Mouse (Mus musculus): ENCODE data around the gene B430305J03Rik. TPM values are rescaled to one million over a fixed set of nuclear protein-coding genes. Genes with fewer than 3 reads are reported as not detected.

B430305J03Rik gene
- polyA plus RNA-seq (2012; rRNA removed), result 1.0 and 1.2 TPM in 2 replicates

DNA sequence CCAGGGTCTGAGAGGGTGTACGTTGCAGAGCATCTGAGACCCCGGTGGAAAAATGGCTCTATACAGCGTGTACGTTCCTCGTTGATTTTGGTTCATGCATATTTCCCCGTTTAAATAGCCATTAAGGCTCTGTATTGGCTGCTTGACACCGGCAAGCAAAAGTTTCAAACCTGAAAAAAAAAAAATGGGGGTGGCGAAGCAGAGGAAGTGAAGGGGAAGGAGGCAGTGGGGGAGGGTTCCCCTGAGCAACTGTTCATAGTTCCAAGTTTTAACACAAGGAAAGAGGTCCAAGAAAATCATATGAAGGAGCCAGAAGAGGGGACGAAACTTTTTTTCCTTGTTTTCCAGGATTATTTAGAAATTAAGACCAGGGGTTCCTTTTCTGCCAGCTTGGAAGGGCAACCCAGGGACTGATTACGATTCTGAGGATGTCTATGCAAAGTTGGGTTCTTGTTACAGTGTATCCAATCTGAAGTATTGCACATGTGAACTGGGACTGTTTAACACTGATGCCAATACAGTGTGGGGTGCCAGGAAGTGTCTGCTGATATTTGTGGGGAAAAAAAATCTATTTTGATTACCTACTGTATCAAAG lies at the start of gene B430305J03Rik:
TSS of gene B430305J03Rik (minus strand) at position 173 of the 595 bp plus-strand sequence.
- TF ChIP-seq POLR2A (IDR thresholded peaks at IDR 0.05; ENCODE audit: extremely low read depth, insufficient read depth, low read length) (no peak), CTCF (IDR thresholded peaks at IDR 0.05; ENCODE audit: extremely low read depth, insufficient read depth, low read length) (no peak)
- H3K27ac ChIP-seq (ENCODE audit: insufficient read depth, low read length), result peak within 1 kb of the TSS; percentile 80

GRCm38 (mm10) chr3:61409683-61410082 lies 43.9 kb upstream of the B430305J03Rik start:
- Histone ChIP-seq H3K4me1 (ENCODE audit: control insufficient read depth, insufficient read depth, low read length) (no peaks in the 10 kb centered on the region), H3K4me3 (ENCODE audit: insufficient read depth, low read length) (no peak overlapping the region), H3K27ac (ENCODE audit: insufficient read depth, low read length) (no peak overlapping the region)
- no peak for TF ChIP-seq CTCF (IDR thresholded peaks at IDR 0.05; ENCODE audit: extremely low read depth, insufficient read depth, low read length)
- TF ChIP-seq POLR2A (IDR thresholded peaks at IDR 0.05; ENCODE audit: extremely low read depth, insufficient read depth, low read length), result no peak

More for the DNA sequence above, at the start of gene B430305J03Rik:
- Histone ChIP-seq H3K4me3 (ENCODE audit: insufficient read depth, low read length) (peak within 1 kb of the TSS; percentile 91), H3K4me1 (ENCODE audit: control insufficient read depth, insufficient read depth, low read length) (no peaks in the 10 kb centered on the region; the same call in 1 of the 2 replicates)

DNA sequence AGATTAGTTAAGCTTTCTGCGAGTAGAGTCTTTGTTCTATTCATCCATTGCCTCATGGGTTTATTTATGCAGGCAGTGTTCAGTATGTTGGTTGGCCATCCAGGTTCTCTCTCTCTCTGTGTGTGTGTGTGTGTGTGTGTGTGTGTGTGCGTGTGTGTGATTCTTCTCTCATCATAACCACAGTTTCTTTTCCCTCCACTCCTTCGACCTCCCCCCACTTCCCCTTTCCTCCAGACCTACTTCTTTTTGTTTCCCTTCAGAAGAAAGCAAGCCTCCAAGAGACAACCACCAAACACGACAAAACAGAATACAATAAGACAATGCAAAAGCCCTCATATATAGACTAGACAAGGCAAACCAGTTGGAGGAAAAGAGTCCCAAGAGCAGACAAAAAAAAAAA lies 41.2 kb upstream of the B430305J03Rik start:
- no peak for TF ChIP-seq CTCF (IDR thresholded peaks at IDR 0.05; ENCODE audit: extremely low read depth, insufficient read depth, low read length)
- no peak for TF ChIP-seq POLR2A (IDR thresholded peaks at IDR 0.05; ENCODE audit: extremely low read depth, insufficient read depth, low read length)
- Histone ChIP-seq H3K4me3 (ENCODE audit: insufficient read depth, low read length) (no peak overlapping the region), H3K4me1 (ENCODE audit: control insufficient read depth, insufficient read depth, low read length) (no peaks in the 10 kb centered on the region), H3K27ac (ENCODE audit: insufficient read depth, low read length) (no peak overlapping the region)

- H3K27ac ChIP-seq (ENCODE audit: insufficient read depth, low read length), result no peak overlapping the region
- no peak for TF ChIP-seq POLR2A (IDR thresholded peaks at IDR 0.05; ENCODE audit: extremely low read depth, insufficient read depth, low read length)
- TF ChIP-seq CTCF (IDR thresholded peaks at IDR 0.05; ENCODE audit: extremely low read depth, insufficient read depth, low read length), result no peak
- H3K4me1 ChIP-seq (ENCODE audit: control insufficient read depth, insufficient read depth, low read length), result no peaks in the 10 kb centered on the region
- no peak overlapping the region for H3K4me3 ChIP-seq (ENCODE audit: insufficient read depth, low read length)
Measured at GRCm38 (mm10) chr3:61400823-61401387, 35.2 kb upstream of the B430305J03Rik start.

GRCm38 (mm10) chr3:61396728-61397127 lies 31.0 kb upstream of the B430305J03Rik start:
- no peaks in the 10 kb centered on the region for H3K4me1 ChIP-seq (ENCODE audit: control insufficient read depth, insufficient read depth, low read length)
- H3K4me3 ChIP-seq (ENCODE audit: insufficient read depth, low read length), result no peak overlapping the region
- TF ChIP-seq CTCF (IDR thresholded peaks at IDR 0.05; ENCODE audit: extremely low read depth, insufficient read depth, low read length) (no peak), POLR2A (IDR thresholded peaks at IDR 0.05; ENCODE audit: extremely low read depth, insufficient read depth, low read length) (no peak)
- H3K27ac ChIP-seq (ENCODE audit: insufficient read depth, low read length), result no peak overlapping the region

- no peak overlapping the region for H3K4me3 ChIP-seq (ENCODE audit: insufficient read depth, low read length)
- H3K27ac ChIP-seq (ENCODE audit: insufficient read depth, low read length), result no peak overlapping the region
- TF ChIP-seq CTCF (IDR thresholded peaks at IDR 0.05; ENCODE audit: extremely low read depth, insufficient read depth, low read length) (no peak), POLR2A (IDR thresholded peaks at IDR 0.05; ENCODE audit: extremely low read depth, insufficient read depth, low read length) (no peak)
- H3K4me1 ChIP-seq (ENCODE audit: control insufficient read depth, insufficient read depth, low read length), result no peaks in the 10 kb centered on the region
Measured at GRCm38 (mm10) chr3:61395382-61395781, 29.6 kb upstream of the B430305J03Rik start.

GRCm38 (mm10) chr3:61393520-61393919 lies 27.8 kb upstream of the B430305J03Rik start:
- Histone ChIP-seq H3K27ac (ENCODE audit: insufficient read depth, low read length) (no peak overlapping the region), H3K4me3 (ENCODE audit: insufficient read depth, low read length) (no peak overlapping the region), H3K4me1 (ENCODE audit: control insufficient read depth, insufficient read depth, low read length) (no peaks in the 10 kb centered on the region)
- TF ChIP-seq POLR2A (IDR thresholded peaks at IDR 0.05; ENCODE audit: extremely low read depth, insufficient read depth, low read length), result no peak
- no peak for TF ChIP-seq CTCF (IDR thresholded peaks at IDR 0.05; ENCODE audit: extremely low read depth, insufficient read depth, low read length)

- Histone ChIP-seq H3K27ac (ENCODE audit: insufficient read depth, low read length) (no peak overlapping the region), H3K4me1 (ENCODE audit: control insufficient read depth, insufficient read depth, low read length) (no peaks in the 10 kb centered on the region), H3K4me3 (ENCODE audit: insufficient read depth, low read length) (no peak overlapping the region)
- TF ChIP-seq POLR2A (IDR thresholded peaks at IDR 0.05; ENCODE audit: extremely low read depth, insufficient read depth, low read length) (no peak), CTCF (IDR thresholded peaks at IDR 0.05; ENCODE audit: extremely low read depth, insufficient read depth, low read length) (no peak)
Measured at GRCm38 (mm10) chr3:61392881-61393280, 27.1 kb upstream of the B430305J03Rik start.

DNA sequence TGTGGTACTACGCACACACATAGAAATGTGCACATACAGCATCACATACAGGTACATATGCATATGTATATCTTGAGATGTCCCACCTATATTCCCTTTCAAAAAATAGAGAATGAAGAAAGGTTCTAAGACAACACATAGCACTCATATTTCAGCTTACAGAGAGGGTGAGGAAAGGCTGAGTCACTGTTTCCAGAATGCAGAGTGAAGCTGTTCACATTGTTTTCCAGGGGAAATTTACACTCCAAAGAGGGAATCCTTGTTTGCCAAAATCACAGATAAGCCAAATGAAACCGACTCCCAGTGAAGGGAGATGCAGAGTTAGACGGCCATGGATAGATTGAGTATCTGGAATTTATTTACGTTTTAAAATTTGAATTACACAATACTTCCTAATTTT lies 25.8 kb upstream of the B430305J03Rik start:
- H3K27ac ChIP-seq (ENCODE audit: insufficient read depth, low read length), result no peak overlapping the region
- H3K4me3 ChIP-seq (ENCODE audit: insufficient read depth, low read length), result no peak overlapping the region
- no peaks in the 10 kb centered on the region for H3K4me1 ChIP-seq (ENCODE audit: control insufficient read depth, insufficient read depth, low read length)
- TF ChIP-seq CTCF (IDR thresholded peaks at IDR 0.05; ENCODE audit: extremely low read depth, insufficient read depth, low read length), result no peak
- no peak for TF ChIP-seq POLR2A (IDR thresholded peaks at IDR 0.05; ENCODE audit: extremely low read depth, insufficient read depth, low read length)

- no peak for TF ChIP-seq CTCF (IDR thresholded peaks at IDR 0.05; ENCODE audit: extremely low read depth, insufficient read depth, low read length)
- no peak for TF ChIP-seq POLR2A (IDR thresholded peaks at IDR 0.05; ENCODE audit: extremely low read depth, insufficient read depth, low read length)
- Histone ChIP-seq H3K4me1 (ENCODE audit: control insufficient read depth, insufficient read depth, low read length) (no peaks in the 10 kb centered on the region), H3K27ac (ENCODE audit: insufficient read depth, low read length) (no peak overlapping the region)
Measured at GRCm38 (mm10) chr3:61386368-61386767, 20.6 kb upstream of the B430305J03Rik start.

More at GRCm38 (mm10) chr3:61386368-61386767, 20.6 kb upstream of the B430305J03Rik start:
- H3K4me3 ChIP-seq (ENCODE audit: insufficient read depth, low read length), result no peak overlapping the region

All from cortical plate, adult 2 months (tissue).